Mouse (Mus musculus) hindlimb bud, embryonic 11.5 days (tissue): ENCODE results near the gene Gm20390.
"Not testable (repeated sequence)": the region's sequence is repeated elsewhere in the genome, so short reads cannot be mapped to it uniquely, and the experiment has no call there.

Experiments
- DNase-seq: peaks from one replicate; pipeline ENCODE4 v3.0.0-alpha.2; 2012; ENCODE audit warnings: low read depth, low spot score; ENCODE audit errors: extremely low spot score

The Gm20390 gene

DNA sequence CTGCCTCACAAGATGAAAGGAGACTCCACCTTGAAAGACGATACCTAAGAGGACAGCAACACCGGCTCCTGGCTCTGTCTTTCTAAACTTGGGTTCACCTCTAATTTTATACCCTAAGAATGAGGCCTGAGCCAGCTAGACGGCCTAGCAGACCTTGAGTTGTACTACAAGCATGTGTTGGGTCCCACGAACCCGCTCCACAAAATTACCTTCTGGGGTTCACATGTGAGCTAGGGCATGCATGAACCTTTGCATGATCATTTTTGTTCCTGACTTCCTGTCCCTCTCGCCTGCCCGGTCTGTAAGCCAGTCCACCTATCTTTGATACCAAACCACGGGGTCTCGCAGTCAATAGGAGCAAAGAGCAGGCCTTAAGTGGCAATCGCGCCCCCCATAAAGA lies 712 bp downstream of the Gm20390 start:
- no peak for DNase-seq

DNA sequence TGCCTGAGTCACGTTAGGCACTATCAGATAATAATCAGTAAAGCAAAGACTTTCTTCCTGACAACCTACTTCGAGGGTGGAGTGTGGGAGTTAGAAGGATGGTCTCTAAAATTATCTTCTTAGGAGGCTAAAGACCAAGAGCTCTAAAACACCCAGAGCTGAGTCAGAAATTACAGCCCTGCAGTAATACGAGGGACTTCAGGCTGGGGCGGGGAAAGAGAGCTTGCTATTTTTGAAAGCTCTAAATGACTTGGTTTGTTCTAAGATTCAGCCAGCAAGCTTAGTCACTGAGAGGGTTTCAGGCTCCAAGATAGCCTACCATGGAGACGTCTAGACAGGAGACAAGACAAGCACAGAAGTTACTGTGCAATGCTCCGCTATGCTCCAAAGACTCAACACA lies 2.7 kb downstream of the Gm20390 start:
- DNase-seq, result no peak

DNA sequence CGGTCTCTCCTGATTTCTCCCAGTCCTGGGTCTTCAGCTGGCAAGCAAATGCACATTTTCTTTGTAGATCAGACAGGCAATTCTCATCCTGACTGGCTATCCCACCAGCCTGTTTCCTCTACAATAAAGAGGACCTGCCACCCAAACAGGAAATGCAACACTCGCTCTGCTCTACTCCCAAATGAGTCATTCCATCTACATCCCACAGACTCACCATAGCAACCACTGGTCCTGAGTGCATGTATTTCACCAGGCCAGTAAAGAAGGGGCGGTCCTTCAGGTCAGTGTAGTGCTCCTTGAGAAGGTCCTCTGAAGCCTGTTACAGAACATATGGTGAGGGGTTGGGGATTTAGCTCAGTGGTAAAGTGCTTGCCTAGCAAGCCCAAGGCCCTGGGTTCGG lies 5.1 kb downstream of the Gm20390 start:
- no peak for DNase-seq

DNA sequence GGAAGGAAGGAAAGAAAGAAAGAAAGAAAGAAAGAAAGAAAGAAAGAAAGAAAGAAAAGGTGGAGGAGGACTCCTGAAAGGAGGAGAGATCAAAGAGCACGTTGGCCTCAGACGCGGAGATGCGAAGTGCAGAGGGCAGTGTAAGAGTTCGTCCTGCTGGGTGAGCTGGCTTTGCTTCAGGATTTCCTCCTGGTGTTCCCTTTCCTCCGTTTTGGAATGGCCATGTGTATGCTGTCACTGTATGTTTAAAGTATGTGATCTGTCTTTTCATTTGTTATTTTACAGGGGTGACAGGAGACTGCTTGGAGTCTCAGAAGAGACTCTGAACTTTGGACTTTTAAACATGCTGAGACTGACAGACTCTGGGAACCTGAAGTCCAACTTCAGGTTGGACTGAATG lies 6.6 kb downstream of the Gm20390 start:
- DNase-seq, result no peak

DNA sequence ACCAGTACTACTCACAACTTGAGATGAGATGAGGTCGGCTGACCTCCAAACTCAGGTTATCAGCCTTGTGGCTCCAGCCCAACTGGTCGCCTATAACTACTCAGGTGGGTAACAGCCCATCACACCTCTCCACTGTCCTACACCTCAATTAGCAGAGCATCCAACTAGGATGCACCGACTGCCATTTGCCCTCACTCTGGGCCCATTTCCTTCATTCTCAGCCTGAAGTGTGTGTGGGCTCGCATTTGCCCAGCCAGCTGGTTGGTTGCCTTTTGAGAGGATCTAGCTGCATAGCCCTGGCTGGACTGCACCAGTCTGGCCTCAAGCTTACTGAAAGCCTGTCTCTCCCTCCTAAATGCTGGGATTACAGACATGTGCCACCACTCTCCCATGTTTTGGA lies 10.3 kb downstream of the Gm20390 start:
- no peak for DNase-seq

DNA sequence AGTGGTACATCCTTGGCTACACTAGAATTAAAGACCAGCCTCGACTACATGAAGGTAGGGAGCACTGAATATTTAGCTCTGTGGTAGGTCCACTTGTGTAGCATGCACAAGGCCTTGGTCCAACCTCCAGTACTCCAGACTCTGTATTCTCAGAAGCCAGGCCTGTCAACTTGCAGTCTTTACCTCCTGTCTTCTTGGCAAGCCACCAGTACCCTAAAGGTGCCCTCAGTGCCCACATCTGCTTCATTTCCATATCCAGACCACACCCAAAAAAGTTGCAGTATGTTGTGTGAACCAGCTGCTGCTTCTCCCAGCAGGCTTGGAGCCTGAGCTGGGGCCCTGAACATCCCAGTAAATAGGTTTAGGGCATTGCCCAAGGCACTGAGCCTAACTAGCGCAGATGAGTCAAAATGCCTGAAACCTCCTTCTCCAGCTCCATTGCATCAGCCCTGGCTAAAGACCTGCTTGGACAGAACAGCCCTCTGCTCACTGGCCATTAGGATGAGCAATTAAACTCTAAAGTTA lies 11.0 kb downstream of the Gm20390 start:
- no peak for DNase-seq

DNA sequence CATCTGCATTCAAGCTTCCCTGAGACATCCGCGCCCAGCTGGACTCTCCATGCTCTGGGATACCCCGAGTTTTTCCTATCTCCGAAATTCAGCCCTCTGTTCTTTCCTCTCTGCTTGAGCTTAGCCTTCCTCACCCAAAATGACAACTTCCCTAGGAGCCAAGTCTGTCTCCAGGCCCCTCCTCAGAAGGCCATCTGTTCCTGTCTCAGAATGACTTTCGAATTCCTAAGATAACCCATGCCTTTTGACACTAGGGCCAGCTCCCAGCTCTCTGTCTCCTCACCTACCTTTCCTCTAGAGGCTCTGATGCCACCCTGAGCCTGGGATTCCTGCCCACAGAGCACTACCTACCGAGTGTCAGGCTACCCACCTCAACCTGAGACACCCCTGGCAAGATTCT lies 11.9 kb downstream of the Gm20390 start, which contains the start of gene Nme2:
Gene Nme2 (minus strand): TSS at position 101 of the 400 bp plus-strand sequence.
- DNase-seq, result no peak

DNA sequence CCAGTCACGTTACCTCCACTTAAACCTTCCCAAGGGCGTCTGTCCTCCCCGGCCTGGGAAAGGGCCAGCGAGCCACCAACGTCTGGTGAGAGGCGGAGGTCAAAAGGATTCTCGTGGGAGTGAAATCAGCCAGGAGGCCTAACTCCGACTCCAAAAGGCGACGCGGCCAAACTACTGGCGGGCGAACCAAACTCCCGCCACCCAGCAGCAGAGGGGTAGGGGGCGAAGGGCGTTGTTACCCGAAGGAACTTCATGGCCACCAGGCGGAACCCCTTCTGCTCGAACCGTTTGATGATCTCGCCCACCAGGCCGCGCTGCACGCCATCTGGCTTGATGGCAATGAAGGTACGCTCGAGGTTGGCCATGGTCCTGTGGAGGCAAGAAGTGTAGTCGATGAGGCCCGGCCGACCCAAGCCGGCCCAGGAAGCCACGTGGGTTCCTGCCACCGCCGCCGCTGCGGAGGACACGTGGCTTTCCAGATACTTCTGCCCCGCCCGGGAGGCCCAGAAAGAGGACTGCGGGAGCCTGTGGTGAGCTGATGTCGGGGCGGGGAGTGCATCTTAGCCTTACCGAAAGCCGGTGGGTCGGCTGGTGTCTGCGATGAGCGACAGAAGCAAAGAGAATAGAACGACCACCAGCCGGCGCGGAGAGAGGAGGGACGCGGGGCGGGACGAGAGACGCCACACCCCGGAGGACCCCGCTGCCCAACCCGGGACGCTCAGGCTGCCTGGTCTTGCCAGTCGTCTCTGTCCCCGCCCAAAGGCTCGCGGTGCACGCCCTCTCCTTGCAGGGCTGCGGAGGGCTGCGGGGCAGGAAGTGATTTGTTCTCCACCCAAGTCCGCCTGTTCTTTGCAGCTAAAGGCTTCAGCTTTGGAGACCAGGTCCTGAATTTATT lies 12.6 kb downstream of the Gm20390 start:
- no peak for DNase-seq

DNA sequence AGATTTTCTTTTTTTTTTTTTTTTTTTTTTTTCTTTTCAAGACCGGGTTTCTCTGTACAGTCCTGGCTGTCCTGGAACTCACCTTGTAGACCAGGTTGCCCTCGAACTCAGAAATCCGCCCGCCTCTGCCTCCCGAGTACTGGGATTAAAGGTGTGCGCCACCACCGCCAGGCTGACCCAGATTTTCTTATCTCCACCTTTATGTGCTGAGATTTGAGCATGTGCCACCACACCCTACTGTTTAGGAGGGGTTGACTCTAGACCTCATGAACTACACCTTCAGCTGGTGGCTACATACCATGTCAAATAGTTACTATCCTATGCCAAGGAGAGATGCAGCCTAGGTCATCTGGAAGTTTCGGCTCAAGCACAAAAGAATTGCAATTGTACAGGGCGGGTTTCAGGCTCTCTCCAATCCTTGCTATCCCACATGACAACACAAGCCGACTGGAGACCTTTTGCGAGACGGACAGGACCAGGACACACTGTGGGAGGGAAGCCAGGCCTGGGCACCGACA lies 13.3 kb downstream of the Gm20390 start:
- DNase-seq, result no peak

DNA sequence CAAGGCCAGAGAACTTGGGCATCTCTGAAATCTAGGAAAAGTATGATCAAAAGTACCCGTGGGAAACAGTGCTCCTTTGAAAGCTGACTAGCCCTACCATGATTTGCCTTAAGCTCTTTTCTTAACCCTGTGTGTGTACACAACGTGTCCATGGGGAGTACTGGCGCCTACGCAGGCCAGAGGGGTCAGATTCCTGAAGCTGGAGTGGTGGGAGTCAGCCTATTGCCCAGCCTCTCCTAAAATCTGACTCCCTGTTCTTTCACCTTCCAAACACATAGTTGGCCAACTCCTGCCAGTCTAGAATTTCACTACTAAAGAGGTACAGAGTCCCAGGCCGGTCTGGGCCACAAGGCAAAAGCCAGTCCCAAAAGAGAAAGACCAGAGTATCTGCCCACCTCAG lies 15.7 kb downstream of the Gm20390 start:
- no peak for DNase-seq

DNA sequence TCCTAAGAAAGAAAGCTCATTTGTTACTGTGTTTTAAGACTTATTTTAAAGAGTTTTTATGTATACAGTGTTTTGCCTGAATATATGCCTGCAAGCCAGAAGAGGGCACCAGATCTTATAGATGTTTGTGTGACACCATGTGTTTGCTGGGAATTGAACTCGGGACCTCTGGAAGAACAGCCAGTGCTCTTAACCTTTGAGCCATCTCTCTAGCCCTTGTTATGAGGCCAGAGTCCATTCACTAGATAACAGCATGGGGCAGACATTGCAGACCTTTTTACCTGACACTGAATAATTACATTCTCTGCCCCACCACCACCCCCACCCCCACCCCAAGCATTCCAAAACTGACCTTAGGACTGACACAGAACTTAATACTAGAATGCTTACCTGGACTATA lies 18.0 kb downstream of the Gm20390 start:
- DNase-seq, result no peak

DNA sequence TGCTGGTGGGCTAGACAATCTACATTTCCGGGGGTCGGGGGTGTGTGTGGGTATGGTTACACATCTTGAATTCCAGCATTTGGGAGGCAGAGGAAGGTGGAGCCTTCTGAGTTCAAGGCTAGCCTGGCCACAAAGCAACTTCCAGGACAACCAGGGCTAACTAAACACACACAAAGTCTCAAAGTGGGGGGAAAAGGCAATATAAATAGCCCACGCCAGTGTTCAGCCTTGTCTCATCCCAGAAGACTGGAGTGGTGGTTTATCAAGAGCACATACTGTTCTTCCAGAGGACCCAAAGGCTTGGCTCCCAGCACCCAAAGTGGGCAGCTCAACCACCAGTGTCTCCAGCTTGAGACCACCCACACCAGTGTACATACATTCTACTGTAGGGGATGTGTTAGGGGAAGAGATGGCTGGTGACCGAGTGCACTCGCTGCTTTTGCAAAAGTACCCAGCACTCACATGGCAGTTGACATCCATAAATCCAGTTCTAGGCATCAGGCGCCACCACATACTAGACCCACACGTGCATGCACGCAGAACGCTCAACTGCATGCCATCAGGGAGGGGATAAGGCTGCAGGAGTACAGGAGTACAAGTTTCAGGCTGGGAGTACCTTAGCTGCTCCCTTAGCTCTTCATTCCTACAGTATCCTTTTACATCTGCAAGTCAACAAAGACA lies 19.1 kb downstream of the Gm20390 start:
- no peak for DNase-seq

DNA sequence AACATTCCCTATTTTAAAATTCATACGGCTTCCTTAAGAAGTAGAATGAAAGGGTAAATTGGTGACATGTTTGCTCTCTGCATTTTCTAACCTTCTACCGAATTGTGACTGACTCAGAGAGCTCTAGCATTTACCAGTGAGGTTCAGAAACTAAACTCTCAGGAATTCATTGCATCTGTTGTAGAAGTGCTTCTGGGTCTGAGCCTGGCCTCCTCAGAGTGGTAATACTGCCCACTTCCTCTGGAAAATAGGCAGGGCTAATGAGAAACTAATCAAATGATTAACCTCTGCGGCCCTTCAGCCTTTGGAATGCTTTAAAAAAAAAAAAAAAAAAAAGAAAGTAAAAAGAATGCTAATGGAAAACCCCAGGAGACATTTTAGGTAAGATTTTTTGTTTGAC lies 23.1 kb downstream of the Gm20390 start:
- DNase-seq, result no peak

DNA sequence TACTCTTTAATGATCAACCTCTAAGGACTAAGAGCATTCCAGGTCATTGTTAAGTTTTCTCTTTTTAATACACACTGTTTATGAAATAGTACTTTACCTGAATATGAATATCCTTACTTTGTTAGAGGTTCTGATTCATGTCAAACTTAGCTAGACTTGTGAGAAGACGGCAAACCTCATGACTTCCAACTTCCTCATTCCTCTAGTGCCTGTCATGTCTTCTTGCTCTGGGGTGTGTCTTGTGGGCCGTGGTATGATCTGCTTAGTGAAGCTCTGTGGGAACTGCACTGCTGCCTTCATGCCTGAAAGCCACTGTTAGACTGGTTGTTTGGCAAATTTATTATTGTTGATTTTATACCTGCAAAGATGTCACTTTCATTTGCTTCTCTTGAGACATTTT lies 27.2 kb downstream of the Gm20390 start:
- DNase-seq, result no peak

DNA sequence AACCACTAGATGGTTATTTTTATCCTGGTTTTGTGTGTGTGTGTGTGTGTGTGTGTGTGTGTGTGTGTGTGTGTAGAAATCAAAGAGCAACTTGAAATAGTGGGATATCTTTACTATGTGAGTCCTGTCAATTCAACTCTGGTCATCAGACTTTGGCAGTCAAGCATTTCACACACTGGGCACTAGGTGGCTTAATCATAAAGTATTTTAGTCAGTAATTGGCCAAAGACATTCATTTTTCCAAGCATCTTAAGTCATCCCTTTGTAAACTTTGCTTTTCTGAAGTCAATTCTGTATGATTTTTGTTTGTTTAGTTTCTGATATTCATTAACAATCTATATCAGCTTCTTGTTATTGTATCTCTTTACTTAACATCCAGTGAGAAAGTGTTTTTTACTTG lies 39.0 kb downstream of the Gm20390 start:
- no peak for DNase-seq

DNA sequence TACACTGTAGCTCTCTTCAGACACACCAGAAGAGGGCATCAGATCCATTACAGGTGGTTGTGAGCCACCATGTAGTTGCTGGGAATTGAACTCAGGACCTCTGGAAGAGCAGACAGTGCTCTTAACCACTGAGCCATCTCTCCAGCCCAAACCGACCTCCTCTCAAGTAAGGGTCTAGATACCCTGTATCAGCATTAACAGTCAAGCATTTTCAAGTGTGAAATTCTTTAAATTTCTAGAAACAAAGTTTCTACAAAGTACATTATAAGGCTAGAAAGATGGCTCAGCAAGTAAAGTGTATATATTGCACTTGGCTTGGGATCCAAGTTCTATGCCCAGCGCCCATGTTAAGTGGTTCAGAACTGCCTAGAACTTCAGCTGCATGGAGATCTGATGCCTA lies 53.1 kb downstream of the Gm20390 start:
- not testable (repeated sequence) for DNase-seq

DNA sequence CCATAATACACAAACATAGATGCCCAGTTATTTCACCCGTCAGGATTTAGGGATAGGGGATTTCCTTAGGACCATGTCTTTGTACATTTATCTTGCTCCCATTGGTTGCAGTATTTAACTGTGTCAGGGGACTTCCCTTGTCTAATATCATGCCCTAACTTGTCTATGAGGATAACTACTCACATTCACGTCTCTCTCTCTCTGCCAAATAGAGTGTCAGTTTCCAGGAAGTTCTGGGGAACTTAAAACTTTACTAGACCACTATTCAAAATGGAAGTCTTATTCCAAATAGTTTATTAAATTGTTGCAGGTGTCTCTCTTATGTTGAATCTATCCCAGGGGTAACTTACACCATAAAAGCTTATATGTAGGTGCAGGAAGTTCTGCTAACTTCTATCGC lies 56.5 kb downstream of the Gm20390 start:
- no peak for DNase-seq

DNA sequence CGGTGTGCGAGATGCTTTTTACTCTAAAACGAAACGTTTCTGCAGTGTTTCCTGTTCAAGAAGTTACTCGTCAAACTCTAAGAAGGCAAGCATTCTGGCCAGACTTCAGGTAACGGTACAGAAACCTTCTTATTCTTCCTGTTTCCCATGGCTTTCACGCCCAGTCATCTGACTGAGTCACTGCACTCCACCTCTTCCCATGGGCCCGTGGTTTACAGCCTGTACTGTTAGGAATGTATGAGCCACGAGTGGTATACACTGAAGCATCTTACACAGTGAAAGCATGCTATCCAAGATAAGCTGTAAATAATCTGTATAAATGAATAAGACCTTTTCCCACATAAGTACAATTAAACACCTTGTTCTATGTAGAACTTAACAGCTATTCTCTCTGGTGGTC lies 59.3 kb downstream of the Gm20390 start:
- DNase-seq, result no peak

DNA sequence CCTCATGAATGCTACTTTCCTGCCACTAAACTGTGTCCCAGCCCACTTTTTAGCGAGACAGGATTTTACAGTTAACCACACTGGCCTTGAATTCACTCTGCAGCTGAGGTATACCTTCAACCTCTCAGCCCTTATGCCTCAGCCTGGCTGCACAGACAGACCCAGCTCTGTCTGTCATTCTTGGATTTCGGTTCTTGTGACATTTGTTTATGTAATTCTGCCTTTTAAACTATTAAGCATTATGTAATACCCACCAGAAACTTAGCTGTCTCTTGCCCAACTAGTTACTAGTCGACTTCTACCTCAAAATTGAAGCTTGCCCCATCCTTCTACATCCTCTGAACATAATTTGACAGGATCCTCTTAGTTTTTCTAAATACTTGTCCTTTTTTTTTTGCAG lies 60.3 kb downstream of the Gm20390 start:
- DNase-seq, result no peak

DNA sequence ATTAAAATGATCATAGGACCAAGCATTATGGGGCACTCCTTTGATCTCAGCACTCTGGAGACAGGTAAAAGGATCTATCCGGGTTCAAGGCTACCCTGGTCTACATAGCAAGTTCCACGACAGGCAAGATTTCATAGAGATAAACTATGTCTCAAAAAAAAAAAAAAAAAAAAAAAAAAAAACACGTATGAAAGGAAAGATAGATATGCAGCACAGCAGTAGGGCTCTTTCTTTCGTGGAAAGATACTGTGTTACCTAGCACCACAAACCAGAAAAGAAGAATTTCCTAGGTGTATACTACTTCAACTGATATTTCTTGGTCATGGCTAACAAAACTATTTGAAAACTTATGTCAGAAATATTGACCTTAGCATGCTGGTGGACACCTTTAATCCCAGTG lies 61.3 kb downstream of the Gm20390 start:
- DNase-seq, result no peak
